Mouse (Mus musculus): ENCODE results near the gene Sorbs1. TPM values are rescaled to one million over a fixed set of nuclear protein-coding genes. Genes with fewer than 3 reads are reported as not detected.

The Sorbs1 gene
- polyA plus RNA-seq, 1 experiment, result 111 TPM

DNA sequence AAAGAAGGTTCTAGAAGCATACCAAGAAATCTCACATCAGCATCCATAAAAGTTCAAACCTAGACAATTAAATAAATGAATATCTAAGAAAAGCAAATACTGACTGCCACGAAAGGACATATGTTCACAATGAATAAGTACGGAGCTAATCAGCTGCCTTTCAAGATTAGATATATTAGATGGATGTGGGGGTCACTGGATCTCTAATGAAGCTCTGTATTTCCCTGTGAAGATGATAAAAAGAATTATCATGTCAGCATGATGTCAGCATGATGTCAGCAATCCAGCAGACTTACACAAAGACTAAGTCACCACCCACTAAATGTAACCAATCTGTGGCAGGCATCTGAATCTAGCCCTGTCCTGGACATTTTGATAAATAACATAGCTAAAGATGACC lies 77.8 kb downstream of the Sorbs1 start:
- Histone ChIP-seq H3K4me3 (ENCODE audit: insufficient read depth, low read length) (no peak overlapping the region), H3K27ac (ENCODE audit: insufficient read depth, low read length) (no peak overlapping the region), H3K4me1 (ENCODE audit: control insufficient read depth, insufficient read depth, low read length) (peaks cover 10% of the 10 kb centered on the region)
- no peak for TF ChIP-seq CTCF (IDR thresholded peaks at IDR 0.05; ENCODE audit: borderline replicate concordance, insufficient read depth, low read length)
- no peak for TF ChIP-seq POLR2A (IDR thresholded peaks at IDR 0.05; ENCODE audit: low read depth, low read length)

DNA sequence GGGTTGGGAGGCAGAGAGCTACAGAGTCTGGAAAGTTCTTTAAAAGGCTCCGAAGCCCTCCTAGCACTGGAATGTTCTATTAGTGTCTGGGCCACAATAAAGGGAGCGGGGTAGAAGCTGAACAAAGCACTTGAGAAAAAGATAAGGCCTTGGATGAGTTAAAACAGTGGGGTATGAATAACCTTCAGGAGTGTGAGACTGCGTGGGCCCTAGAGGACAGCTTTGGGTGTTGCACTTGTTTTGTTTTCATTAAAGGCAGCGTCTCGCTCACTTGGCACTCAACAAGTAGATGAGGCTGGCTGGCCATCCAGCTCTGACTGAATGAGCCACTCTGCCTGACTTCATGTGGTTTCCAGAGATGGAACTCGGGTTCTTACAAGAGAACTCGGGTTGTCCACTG lies 78.5 kb downstream of the Sorbs1 start:
- Histone ChIP-seq H3K27ac (ENCODE audit: insufficient read depth, low read length) (no peak overlapping the region), H3K4me3 (ENCODE audit: insufficient read depth, low read length) (no peak overlapping the region), H3K4me1 (ENCODE audit: control insufficient read depth, insufficient read depth, low read length) (peaks cover 10% of the 10 kb centered on the region)
- no peak for TF ChIP-seq CTCF (IDR thresholded peaks at IDR 0.05; ENCODE audit: borderline replicate concordance, insufficient read depth, low read length)
- TF ChIP-seq POLR2A (IDR thresholded peaks at IDR 0.05; ENCODE audit: low read depth, low read length), result no peak

DNA sequence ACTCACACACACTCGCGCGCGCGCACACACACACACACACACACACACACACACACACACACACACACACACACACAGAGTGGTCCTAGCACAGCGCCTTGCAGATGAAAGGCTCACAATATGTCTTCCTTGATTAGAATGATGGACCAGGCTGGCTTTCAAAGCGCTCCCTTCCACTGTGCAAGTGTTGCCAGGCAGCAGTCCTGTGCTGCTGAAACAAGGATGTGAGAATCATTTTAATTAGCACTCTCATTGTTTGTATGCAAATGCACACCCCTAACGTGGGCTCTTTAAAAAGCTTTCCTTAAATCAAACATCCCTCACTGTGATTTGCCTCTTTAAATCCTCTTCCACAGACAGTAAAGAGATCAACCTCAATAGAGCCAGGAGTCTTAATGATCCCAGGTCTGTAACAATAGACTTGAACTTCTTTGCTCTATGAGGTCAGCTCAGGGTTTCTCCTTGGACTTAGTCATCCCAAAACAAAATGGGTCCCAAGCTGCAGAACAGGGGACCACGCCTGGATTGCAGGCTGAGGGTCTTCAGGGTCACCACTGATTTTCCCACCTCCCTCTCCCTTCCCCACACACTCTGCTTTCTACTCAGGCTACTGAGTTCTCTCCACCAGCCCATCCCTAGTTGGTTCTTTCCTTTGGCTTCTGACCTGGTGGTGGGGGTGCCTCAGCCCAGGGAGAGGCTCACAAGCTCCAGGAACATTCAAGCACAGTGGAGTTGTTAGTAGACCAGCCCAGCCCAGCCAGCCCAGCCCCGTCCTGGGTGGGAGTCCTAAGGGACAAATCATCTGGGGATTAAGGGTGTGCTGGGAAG lies 79.3 kb downstream of the Sorbs1 start:
- Histone ChIP-seq H3K27ac (ENCODE audit: insufficient read depth, low read length) (no peak overlapping the region), H3K4me1 (ENCODE audit: control insufficient read depth, insufficient read depth, low read length) (peaks cover 14% of the 10 kb centered on the region), H3K4me3 (ENCODE audit: insufficient read depth, low read length) (no peak overlapping the region)
- TF ChIP-seq POLR2A (IDR thresholded peaks at IDR 0.05; ENCODE audit: low read depth, low read length) (no peak), CTCF (IDR thresholded peaks at IDR 0.05; ENCODE audit: borderline replicate concordance, insufficient read depth, low read length) (no peak)

DNA sequence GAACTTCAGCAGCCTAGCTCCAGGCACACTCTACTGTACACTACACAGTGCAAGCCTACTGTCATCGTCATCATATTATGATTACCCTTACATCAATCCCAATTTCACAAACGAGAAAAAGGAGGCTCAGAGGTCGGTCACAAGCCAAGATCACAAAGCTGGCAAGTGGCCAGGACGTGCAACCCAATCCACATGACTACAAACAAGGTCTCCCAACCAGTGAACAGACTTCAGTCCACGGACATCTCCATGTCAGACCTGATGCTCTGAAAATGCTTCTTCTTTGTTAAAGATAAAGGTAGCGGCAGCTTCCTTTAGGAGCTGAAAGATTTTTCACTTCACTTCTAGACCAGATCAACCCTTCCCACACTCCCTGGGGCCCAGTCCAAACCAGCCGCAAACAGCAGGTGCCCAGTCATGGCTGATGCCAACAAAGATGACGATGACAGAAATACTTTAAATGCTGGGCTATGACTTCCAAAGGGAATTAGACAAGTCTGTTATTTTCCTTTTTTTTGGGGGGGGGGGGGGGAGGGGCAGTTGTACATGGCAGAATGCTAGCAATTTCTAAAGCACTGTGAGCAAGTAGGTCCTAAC lies 80.2 kb downstream of the Sorbs1 start:
- TF ChIP-seq POLR2A (IDR thresholded peaks at IDR 0.05; ENCODE audit: low read depth, low read length) (no peak), CTCF (IDR thresholded peaks at IDR 0.05; ENCODE audit: borderline replicate concordance, insufficient read depth, low read length) (no peak)
- no peak overlapping the region for H3K4me3 ChIP-seq (ENCODE audit: insufficient read depth, low read length)
- H3K27ac ChIP-seq (ENCODE audit: insufficient read depth, low read length), result no peak overlapping the region
- H3K4me1 ChIP-seq (ENCODE audit: control insufficient read depth, insufficient read depth, low read length), result peaks cover 16% of the 10 kb centered on the region

DNA sequence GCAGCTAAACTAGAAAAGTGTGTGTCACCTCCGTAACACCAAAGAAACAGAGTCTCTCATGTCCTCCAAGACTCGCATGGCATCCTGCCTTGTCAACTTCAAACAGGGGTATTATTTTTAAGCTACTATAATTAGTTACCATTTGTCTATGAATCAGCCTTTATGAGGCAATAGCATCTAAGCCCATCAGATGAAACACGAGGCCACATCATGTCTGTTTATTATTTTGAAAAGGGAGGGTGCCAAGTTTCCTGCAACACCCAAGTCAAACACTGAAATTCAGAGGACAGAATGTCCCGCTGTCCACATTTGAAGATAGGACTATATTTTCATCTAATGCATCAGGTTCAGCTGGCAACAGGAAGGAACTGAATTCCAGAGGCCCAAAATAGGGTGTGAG lies 81.6 kb downstream of the Sorbs1 start:
- H3K27ac ChIP-seq (ENCODE audit: insufficient read depth, low read length), result peak overlapping the region; percentile 52; the same call in 1 of the 2 replicates
- peaks cover 8% of the 10 kb centered on the region for H3K4me1 ChIP-seq (ENCODE audit: control insufficient read depth, insufficient read depth, low read length)
- TF ChIP-seq CTCF (IDR thresholded peaks at IDR 0.05; ENCODE audit: borderline replicate concordance, insufficient read depth, low read length) (no peak), POLR2A (IDR thresholded peaks at IDR 0.05; ENCODE audit: low read depth, low read length) (no peak)
- no peak overlapping the region for H3K4me3 ChIP-seq (ENCODE audit: insufficient read depth, low read length)

DNA sequence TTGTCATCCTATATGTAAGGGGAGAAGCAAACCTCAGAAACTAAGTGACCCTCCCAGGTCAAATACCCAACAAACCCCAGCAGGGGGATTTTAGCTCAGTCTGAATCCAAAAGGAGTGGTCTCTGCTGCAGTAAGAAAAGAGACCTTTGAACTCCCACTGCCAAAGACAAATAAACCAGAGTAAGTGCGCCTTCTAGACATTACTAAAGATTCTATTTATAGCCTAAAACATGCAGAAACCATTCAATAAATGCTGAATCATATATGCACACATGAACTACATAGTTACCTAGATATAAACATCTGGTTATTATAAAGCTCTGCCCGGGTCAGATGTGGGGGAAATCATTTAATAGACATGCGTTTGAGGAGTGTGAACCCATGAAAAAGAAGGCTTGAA lies 84.0 kb downstream of the Sorbs1 start:
- no peak for TF ChIP-seq POLR2A (IDR thresholded peaks at IDR 0.05; ENCODE audit: low read depth, low read length)
- TF ChIP-seq CTCF (IDR thresholded peaks at IDR 0.05; ENCODE audit: borderline replicate concordance, insufficient read depth, low read length), result no peak
- Histone ChIP-seq H3K27ac (ENCODE audit: insufficient read depth, low read length) (peak overlapping the region; percentile 29; the same call in 1 of the 2 replicates), H3K4me1 (ENCODE audit: control insufficient read depth, insufficient read depth, low read length) (peaks cover 11% of the 10 kb centered on the region), H3K4me3 (ENCODE audit: insufficient read depth, low read length) (no peak overlapping the region)

DNA sequence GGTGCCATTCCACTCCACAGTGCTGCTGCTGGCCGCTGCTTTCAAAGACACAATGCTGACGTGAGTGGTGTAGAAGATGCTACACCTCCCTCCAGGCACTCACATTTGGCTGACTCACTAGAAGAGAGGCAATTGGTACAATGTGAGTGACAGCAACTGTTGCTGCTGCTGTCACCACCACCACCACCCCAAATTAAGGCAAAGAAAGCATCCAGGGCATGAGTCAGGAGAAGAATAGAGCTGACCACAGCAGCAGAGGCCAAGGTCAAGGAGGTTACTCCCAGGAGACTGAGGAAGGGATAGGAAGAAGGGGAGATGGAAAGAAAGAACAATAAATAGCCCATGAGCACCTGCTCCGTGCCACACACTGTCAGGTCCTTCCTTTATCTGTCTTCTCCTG lies 84.4 kb downstream of the Sorbs1 start:
- Histone ChIP-seq H3K4me3 (ENCODE audit: insufficient read depth, low read length) (no peak overlapping the region), H3K4me1 (ENCODE audit: control insufficient read depth, insufficient read depth, low read length) (peaks cover 11% of the 10 kb centered on the region), H3K27ac (ENCODE audit: insufficient read depth, low read length) (no peak overlapping the region)
- no peak for TF ChIP-seq CTCF (IDR thresholded peaks at IDR 0.05; ENCODE audit: borderline replicate concordance, insufficient read depth, low read length)
- TF ChIP-seq POLR2A (IDR thresholded peaks at IDR 0.05; ENCODE audit: low read depth, low read length), result no peak

DNA sequence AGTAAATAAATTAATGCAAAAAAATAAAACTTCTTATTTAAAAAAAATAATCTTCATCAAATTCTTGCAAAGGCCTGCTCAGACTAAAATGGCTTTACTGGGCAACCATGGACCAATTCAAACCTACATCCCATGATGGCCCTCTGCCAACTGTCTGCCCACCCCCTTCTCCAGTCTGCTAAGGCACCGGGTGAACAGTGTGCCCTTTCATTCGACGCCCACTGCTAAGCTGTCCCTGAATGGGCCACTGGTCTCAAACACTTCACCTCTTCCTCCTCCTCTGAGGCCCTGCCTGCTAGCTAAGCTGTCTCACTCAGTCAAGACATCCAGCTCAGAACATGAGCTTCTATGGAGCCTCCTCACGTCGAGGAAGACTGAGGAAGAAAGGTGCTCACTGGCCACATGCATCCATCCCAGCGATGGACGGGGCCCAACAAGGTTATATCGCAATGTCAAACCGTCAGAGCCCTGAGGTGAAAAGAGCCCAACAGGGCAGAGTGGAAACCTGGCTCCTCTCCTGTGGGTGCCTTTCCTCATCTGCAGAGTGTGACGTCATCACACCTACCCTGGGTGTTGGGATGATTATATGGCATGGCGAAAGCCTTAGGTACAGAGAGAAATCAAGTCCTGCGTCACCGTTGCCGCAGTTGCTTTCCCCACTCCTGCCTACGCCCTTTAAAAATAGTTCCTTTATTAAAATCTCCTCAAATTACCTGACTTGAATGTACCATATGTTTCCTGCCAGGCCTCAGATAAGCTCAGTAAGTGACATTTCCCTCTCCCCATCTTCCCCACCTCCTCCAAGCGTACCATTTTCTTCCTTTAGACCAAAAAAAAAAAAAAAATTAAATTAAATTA lies 87.2 kb downstream of the Sorbs1 start:
- Histone ChIP-seq H3K4me3 (ENCODE audit: insufficient read depth, low read length) (no peak overlapping the region), H3K4me1 (ENCODE audit: control insufficient read depth, insufficient read depth, low read length) (peaks cover 9% of the 10 kb centered on the region), H3K27ac (ENCODE audit: insufficient read depth, low read length) (no peak overlapping the region)
- TF ChIP-seq CTCF (IDR thresholded peaks at IDR 0.05; ENCODE audit: borderline replicate concordance, insufficient read depth, low read length) (no peak), POLR2A (IDR thresholded peaks at IDR 0.05; ENCODE audit: low read depth, low read length) (no peak)

DNA sequence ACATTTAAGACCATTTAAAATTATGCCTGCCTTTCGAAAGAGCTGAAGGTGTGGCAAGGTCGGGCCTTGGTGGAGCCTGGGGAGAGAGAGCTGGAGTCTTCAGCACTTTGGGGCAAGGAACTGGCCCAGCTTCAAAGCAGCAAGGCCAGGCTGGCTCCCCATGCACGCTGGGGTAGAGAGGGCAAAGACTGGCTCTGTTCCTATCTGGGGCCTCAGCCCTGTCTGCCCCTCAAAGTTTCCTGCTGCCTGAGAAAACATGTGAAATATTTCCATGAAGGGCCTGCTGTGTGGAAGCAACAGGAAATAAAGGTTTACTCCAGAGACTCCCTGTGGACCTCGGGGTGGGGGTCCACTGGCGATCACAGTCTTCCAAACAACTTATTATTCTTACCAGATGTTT lies 88.3 kb downstream of the Sorbs1 start:
- no peak overlapping the region for H3K27ac ChIP-seq (ENCODE audit: insufficient read depth, low read length)
- no peak for TF ChIP-seq CTCF (IDR thresholded peaks at IDR 0.05; ENCODE audit: borderline replicate concordance, insufficient read depth, low read length)
- TF ChIP-seq POLR2A (IDR thresholded peaks at IDR 0.05; ENCODE audit: low read depth, low read length), result no peak
- H3K4me3 ChIP-seq (ENCODE audit: insufficient read depth, low read length), result no peak overlapping the region
- peaks cover 9% of the 10 kb centered on the region for H3K4me1 ChIP-seq (ENCODE audit: control insufficient read depth, insufficient read depth, low read length)

Measured in embryonic fibroblast, embryonic 13.5 days (primary cell).